Mouse (Mus musculus): Measurements from ENCODE around the gene Syt7. TPM values are rescaled to one million over a fixed set of nuclear protein-coding genes. Genes with fewer than 3 reads are reported as not detected.

Syt7 gene
- total and polyA plus RNA-seq, 2 experiments from 2014 or later, result 19.2 to 110 TPM

DNA sequence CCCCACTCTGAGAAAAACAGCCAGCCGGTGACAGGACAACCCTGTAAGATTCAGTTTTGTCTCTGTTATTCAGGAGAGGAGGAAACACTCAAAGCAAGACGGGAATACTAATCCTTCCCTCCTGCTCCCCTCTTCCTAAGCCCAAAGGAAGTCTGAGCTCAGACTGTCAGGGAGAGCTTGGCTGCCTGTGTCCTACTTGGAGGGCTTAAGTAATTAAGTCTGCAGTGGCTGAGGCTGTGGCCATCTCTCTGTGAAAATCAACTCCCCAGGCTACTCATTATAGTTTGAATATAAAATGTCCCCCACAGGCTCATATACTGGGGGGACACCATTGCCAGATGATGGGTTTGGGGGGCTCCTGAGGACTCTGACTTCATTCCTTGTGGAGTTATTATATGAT is 108.1 kb downstream of the Syt7 start:
- DNase-seq (no peak), ATAC-seq (0 out of 2 replicates have a peak, but pooled peaks have one; percentile 28)
- Histone ChIP-seq H3K27ac (ENCODE audit: low read depth, low read length) (no peak overlapping the region), H3K4me2 (ENCODE audit: low read depth) (no peak overlapping the region), H3K9ac (no peak overlapping the region), H3K9me3 (ENCODE audit: low read length) (no peaks in the 10 kb centered on the region), H3K4me1 (ENCODE audit: insufficient read depth) (no peaks in the 10 kb centered on the region), H3K4me3 (ENCODE audit: low read depth, low read length) (no peak overlapping the region), H3K36me3 (ENCODE audit: insufficient read depth) (peaks cover 28% of the 10 kb centered on the region), H3K27me3 (ENCODE audit: insufficient read depth, low read length) (no peaks in the 10 kb centered on the region)
- no peak for TF ChIP-seq CTCF (IDR thresholded peaks at IDR 0.05; ENCODE audit: low read depth)
- WGBS, result 34% methylated on average over 2 of the region's 2 CpGs

DNA sequence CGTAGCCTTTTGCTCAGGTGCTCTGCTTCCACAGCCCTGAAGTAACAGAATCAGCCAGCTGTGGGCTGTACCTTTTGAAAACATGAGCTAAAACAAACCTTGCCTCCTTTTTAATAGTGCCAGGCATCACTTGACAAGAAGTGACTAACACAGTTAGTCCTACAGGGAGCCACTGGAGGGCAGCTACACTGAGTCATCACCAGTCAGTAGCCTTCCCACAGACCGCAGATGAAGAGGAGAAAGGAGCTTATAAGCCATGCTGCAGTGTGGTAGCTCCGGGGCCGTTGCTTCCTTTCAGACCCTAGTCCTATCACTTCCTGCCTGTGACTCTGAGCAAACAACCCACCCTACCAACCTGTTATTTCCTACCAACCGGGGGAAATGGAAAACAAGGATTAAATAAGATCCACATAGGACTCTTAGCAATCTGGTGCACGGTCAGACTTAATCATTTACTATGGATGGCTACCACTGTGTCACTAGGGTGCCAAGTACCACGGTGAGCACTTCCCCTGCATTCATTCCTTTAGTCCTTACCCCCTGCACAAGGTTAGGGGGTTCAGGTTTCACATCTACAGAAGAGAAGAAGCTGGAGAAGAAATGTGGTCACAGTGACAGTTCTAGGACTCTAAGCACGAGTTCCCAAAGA is 108.7 kb downstream of the Syt7 start:
- no peak overlapping the region for H3K27ac ChIP-seq (ENCODE audit: low read depth, low read length)
- 57% methylated on average over 8 of the region's 8 CpGs for WGBS

DNA sequence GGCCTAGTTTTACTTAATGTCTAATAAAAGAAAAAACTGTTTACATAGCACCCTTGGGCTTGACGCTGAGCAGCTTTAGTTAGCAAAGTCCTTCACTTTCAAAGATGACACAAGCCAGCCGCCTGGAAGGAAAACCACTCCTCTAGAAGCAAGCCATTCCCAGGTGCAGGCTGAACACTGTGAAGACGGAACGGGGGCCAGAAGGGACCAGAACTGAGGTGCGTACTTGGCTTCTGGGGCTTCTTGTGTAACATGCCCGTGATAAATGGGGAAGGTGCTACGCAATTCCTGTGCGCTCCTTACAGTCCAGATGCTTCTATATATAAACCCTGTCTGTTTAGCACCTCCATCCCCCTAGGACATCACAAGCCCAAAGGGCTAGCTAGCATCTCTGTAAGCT is 111.7 kb downstream of the Syt7 start:
- Histone ChIP-seq H3K4me3 (ENCODE audit: low read depth, low read length) (no peak overlapping the region), H3K36me3 (ENCODE audit: insufficient read depth) (peaks cover 36% of the 10 kb centered on the region), H3K4me1 (ENCODE audit: insufficient read depth) (no peaks in the 10 kb centered on the region), H3K9me3 (ENCODE audit: low read length) (no peaks in the 10 kb centered on the region), H3K27ac (ENCODE audit: low read depth, low read length) (no peak overlapping the region), H3K4me2 (ENCODE audit: low read depth) (no peak overlapping the region), H3K27me3 (ENCODE audit: insufficient read depth, low read length) (no peaks in the 10 kb centered on the region), H3K9ac (no peak overlapping the region)
- TF ChIP-seq CTCF (IDR thresholded peaks at IDR 0.05; ENCODE audit: low read depth), result no peak
- DNase-seq, result no peak
- ATAC-seq, result no peak
- 96% methylated on average over 8 of the region's 8 CpGs for WGBS

More for the DNA sequence above, 108.7 kb downstream of the Syt7 start:
- Histone ChIP-seq H3K4me3 (ENCODE audit: low read depth, low read length) (no peak overlapping the region), H3K4me2 (ENCODE audit: low read depth) (no peak overlapping the region), H3K36me3 (ENCODE audit: insufficient read depth) (peaks cover 30% of the 10 kb centered on the region), H3K9ac (no peak overlapping the region), H3K4me1 (ENCODE audit: insufficient read depth) (no peaks in the 10 kb centered on the region), H3K27me3 (ENCODE audit: insufficient read depth, low read length) (no peaks in the 10 kb centered on the region), H3K9me3 (ENCODE audit: low read length) (no peaks in the 10 kb centered on the region)
- 0 out of 2 replicates have a peak, but pooled peaks have one; percentile 13 for ATAC-seq
- no peak for DNase-seq
- no peak for TF ChIP-seq CTCF (IDR thresholded peaks at IDR 0.05; ENCODE audit: low read depth)

DNA sequence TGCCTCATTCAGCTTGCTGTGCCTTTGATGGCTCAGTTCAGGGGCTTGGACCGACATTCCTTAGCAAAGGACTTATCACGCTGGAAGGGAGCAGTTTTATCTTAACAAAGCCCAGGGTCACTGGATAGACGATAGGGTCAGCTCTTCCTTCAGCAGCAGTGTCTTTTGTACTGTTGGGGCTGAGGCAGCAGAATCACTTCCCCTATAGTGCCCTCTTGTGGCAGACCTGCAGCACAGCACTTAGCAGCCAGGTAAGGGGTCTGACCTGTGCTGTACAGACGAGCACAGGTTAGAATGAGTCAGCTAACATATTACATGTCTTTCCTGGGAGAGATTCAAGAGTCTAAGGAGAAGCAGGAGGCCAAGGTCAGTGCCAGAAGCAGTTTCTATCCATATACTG is 113.7 kb downstream of the Syt7 start:
- no peaks in the 10 kb centered on the region for H3K27me3 ChIP-seq (ENCODE audit: insufficient read depth, low read length)
- peak; percentile 92 for TF ChIP-seq CTCF (IDR thresholded peaks at IDR 0.05; ENCODE audit: low read depth)
- 5% methylated on average over 4 of the region's 4 CpGs for WGBS
- H3K4me3 ChIP-seq (ENCODE audit: low read depth, low read length), result no peak overlapping the region
- H3K36me3 ChIP-seq (ENCODE audit: insufficient read depth), result peaks cover 44% of the 10 kb centered on the region
- peak; percentile 85 for ATAC-seq
- H3K4me1 ChIP-seq (ENCODE audit: insufficient read depth), result no peaks in the 10 kb centered on the region
- no peaks in the 10 kb centered on the region for H3K9me3 ChIP-seq (ENCODE audit: low read length)
- no peak overlapping the region for H3K27ac ChIP-seq (ENCODE audit: low read depth, low read length)
- no peak overlapping the region for H3K9ac ChIP-seq
- DNase-seq, result peak; percentile 58
- no peak overlapping the region for H3K4me2 ChIP-seq (ENCODE audit: low read depth)

Other genes with a start within 250 kb of the Syt7 start
- 142 and 176 TPM in 2 replicates for gene Fads1, start 206.2 kb upstream of the Syt7 start, total RNA-seq (2014; rRNA removed)
- gene Fads1, start 206.2 kb upstream of the Syt7 start, polyA plus RNA-seq (2015; fragmentation: Nextera tagmentation; extraction: Ambion mirVana), result 113 and 153 TPM in 2 replicates
- 102 and 135 TPM in 2 replicates for gene Tmem258, start 185.1 kb upstream of the Syt7 start, total RNA-seq (2014; rRNA removed)
- 310 and 398 TPM in 2 replicates for gene Tmem258, start 185.1 kb upstream of the Syt7 start, polyA plus RNA-seq (2015; fragmentation: Nextera tagmentation; extraction: Ambion mirVana)
- gene Fen1, start 184.9 kb upstream of the Syt7 start, total RNA-seq (2014; rRNA removed), result 23.4 and 24.6 TPM in 2 replicates
- gene Fen1, start 184.9 kb upstream of the Syt7 start, polyA plus RNA-seq (2015; fragmentation: Nextera tagmentation; extraction: Ambion mirVana), result 28.7 and 30.8 TPM in 2 replicates
- 0.54 and 0.81 TPM in 2 replicates for gene Myrf, start 148.3 kb upstream of the Syt7 start, total RNA-seq (2014; rRNA removed)
- gene Myrf, start 148.3 kb upstream of the Syt7 start, polyA plus RNA-seq (2015; fragmentation: Nextera tagmentation; extraction: Ambion mirVana), result 0.20 and 0.47 TPM in 2 replicates
- gene Dagla, start 84.2 kb upstream of the Syt7 start, total RNA-seq (2014; rRNA removed), result 17.4 and 21.8 TPM in 2 replicates
- 8.2 and 11.2 TPM in 2 replicates for gene Dagla, start 84.2 kb upstream of the Syt7 start, polyA plus RNA-seq (2015; fragmentation: Nextera tagmentation; extraction: Ambion mirVana)
- 6.5 and 7.7 TPM in 2 replicates for gene Lrrc10b, start 68.4 kb downstream of the Syt7 start, total RNA-seq (2014; rRNA removed)
- 1.1 and 2.5 TPM in 2 replicates for gene Lrrc10b, start 68.4 kb downstream of the Syt7 start, polyA plus RNA-seq (2015; fragmentation: Nextera tagmentation; extraction: Ambion mirVana)
- 3.5 and 5.1 TPM in 2 replicates for gene Ppp1r32, start 93.8 kb downstream of the Syt7 start, total RNA-seq (2014; rRNA removed)
- gene Ppp1r32, start 93.8 kb downstream of the Syt7 start, polyA plus RNA-seq (2015; fragmentation: Nextera tagmentation; extraction: Ambion mirVana), result 4.4 and 6.0 TPM in 2 replicates
- 62.6 and 74.9 TPM in 2 replicates for gene Cpsf7, start 136.2 kb downstream of the Syt7 start, total RNA-seq (2014; rRNA removed)
- 37.6 and 41.9 TPM in 2 replicates for gene Cpsf7, start 136.2 kb downstream of the Syt7 start, polyA plus RNA-seq (2015; fragmentation: Nextera tagmentation; extraction: Ambion mirVana)
- 51.1 and 62.9 TPM in 2 replicates for gene Sdhaf2, start 137.1 kb downstream of the Syt7 start, total RNA-seq (2014; rRNA removed)
- gene Sdhaf2, start 137.1 kb downstream of the Syt7 start, polyA plus RNA-seq (2015; fragmentation: Nextera tagmentation; extraction: Ambion mirVana), result 53.6 and 59.5 TPM in 2 replicates
- 23.5 and 26.9 TPM in 2 replicates for gene Tmem216, start 167.1 kb downstream of the Syt7 start, total RNA-seq (2014; rRNA removed)
- 36.6 and 46.4 TPM in 2 replicates for gene Tmem216, start 167.1 kb downstream of the Syt7 start, polyA plus RNA-seq (2015; fragmentation: Nextera tagmentation; extraction: Ambion mirVana)
- 21.4 and 24.9 TPM in 2 replicates for gene Cyb561a3, start 188.1 kb downstream of the Syt7 start, total RNA-seq (2014; rRNA removed)
- 18.9 and 22.0 TPM in 2 replicates for gene Cyb561a3, start 188.1 kb downstream of the Syt7 start, polyA plus RNA-seq (2015; fragmentation: Nextera tagmentation; extraction: Ambion mirVana)
- gene Tmem138, start 188.3 kb downstream of the Syt7 start, total RNA-seq (2014; rRNA removed), result 16.6 and 21.2 TPM in 2 replicates
- gene Tmem138, start 188.3 kb downstream of the Syt7 start, polyA plus RNA-seq (2015; fragmentation: Nextera tagmentation; extraction: Ambion mirVana), result 28.3 and 31.7 TPM in 2 replicates
- gene Ddb1, start 216.2 kb downstream of the Syt7 start, total RNA-seq (2014; rRNA removed), result 245 and 273 TPM in 2 replicates
- 130 and 145 TPM in 2 replicates for gene Ddb1, start 216.2 kb downstream of the Syt7 start, polyA plus RNA-seq (2015; fragmentation: Nextera tagmentation; extraction: Ambion mirVana)
- gene Tkfc, start 216.6 kb downstream of the Syt7 start, total RNA-seq (2014; rRNA removed), result 8.8 and 12.8 TPM in 2 replicates
- 19.3 and 22.7 TPM in 2 replicates for gene Tkfc, start 216.6 kb downstream of the Syt7 start, polyA plus RNA-seq (2015; fragmentation: Nextera tagmentation; extraction: Ambion mirVana)
- gene Vwce, start 245.1 kb downstream of the Syt7 start, total RNA-seq (2014; rRNA removed), result 1.5 and 1.7 TPM in 2 replicates
- 0.44 and 0.88 TPM in 2 replicates for gene Vwce, start 245.1 kb downstream of the Syt7 start, polyA plus RNA-seq (2015; fragmentation: Nextera tagmentation; extraction: Ambion mirVana)